In genomic region chr4:100037868-100038267, GRCm38 (mm10) we compare ENCODE assay signal across 22 mouse cellular contexts. TPM values are rescaled to one million over a fixed set of nuclear protein-coding genes. Genes with fewer than 3 reads are reported as not detected.
DNase-seq lines count a peak whose midpoint lies in the region.
"Had no signal": no experiment of that assay in that cellular context is flagged by ENCODE, and none has a peak within 500 bp of the region (broad histone marks: within the 10 kb centered on the region; RNA-seq: fewer than 3 reads in every experiment).

No protein-coding gene starts in this region.

- no peaks in the 10 kb centered on the region for H3K36me3 ChIP-seq in embryonic facial prominence, embryonic 10.5 days (replicated peaks)
- H3K36me3 ChIP-seq: embryonic facial prominence, embryonic 12.5 days; embryonic facial prominence, embryonic 15.5 days; heart, embryonic 13.5 days had no signal

- WGBS in embryonic facial prominence, embryonic 10.5 days = 79% methylated on average over 3 of the region's 3 CpGs

- H3K27ac ChIP-seq in embryonic facial prominence, embryonic 10.5 days (replicated peaks) = peak overlapping the region; percentile 61; the same call in 1 of the 2 replicates
- H3K27ac ChIP-seq: embryonic facial prominence, embryonic 12.5 days; embryonic facial prominence, embryonic 15.5 days; gastrocnemius, adult 2 months; heart, embryonic 13.5 days; hindbrain, embryonic 14.5 days; hindbrain, postnatal 0 days had no signal

- peak; percentile 10 to 23 for DNase-seq in adrenal gland, postnatal 36 days
- DNase-seq in adrenal gland, postnatal 14 days = no peak
- peak; percentile 39 for DNase-seq in testis, postnatal 10 days (ENCODE audit: low spot score)
- DNase-seq in testis, postnatal 14 days (ENCODE audit: low spot score) = no peak
- no peak for DNase-seq in embryonic facial prominence, embryonic 10.5 days (ENCODE audit: low spot score)
- no peak for DNase-seq in spleen, adult 12 weeks (ENCODE audit: low spot score)
- DNase-seq: adrenal gland, adult 8-10 months; cerebellum, adult 18-20 months; cerebellum, adult 9-10 months; cerebellum, postnatal 14 days; forebrain, postnatal 0 days; gastrocnemius, adult 2 months; gastrocnemius, postnatal 14 days; heart, adult 18-20 months; heart, postnatal 4 days had no signal

- peaks cover 38% of the 10 kb centered on the region for H3K4me1 ChIP-seq in embryonic facial prominence, embryonic 10.5 days

- no peak overlapping the region for H3K4me3 ChIP-seq in embryonic facial prominence, embryonic 10.5 days
- H3K4me3 ChIP-seq: embryonic facial prominence, embryonic 12.5 days; embryonic facial prominence, embryonic 15.5 days; gastrocnemius, adult 2 months; heart, embryonic 13.5 days had no signal

- H3K9me3 ChIP-seq in embryonic facial prominence, embryonic 10.5 days = no peaks in the 10 kb centered on the region
- H3K9me3 ChIP-seq: embryonic facial prominence, embryonic 12.5 days; embryonic facial prominence, embryonic 15.5 days; heart, embryonic 13.5 days had no signal

- no peaks in the 10 kb centered on the region for H3K27me3 ChIP-seq in embryonic facial prominence, embryonic 10.5 days (replicated peaks; ENCODE audit: low read depth, poor library complexity, severe bottlenecking)
- H3K27me3 ChIP-seq: embryonic facial prominence, embryonic 12.5 days; embryonic facial prominence, embryonic 15.5 days; heart, embryonic 13.5 days; Patski had no signal

RNA-seq across cellular contexts. Expression of gene Ror1, which starts 57.7 kb away (rescaled TPM):
- 1 to 10 TPM; 4.8 to 6.8 TPM for total RNA-seq in adrenal gland, postnatal 36 days (2021)
- total RNA-seq in adrenal gland, postnatal 14 days (2021) = 4.6 and 5.5 TPM in 2 replicates
- polyA plus RNA-seq in embryonic facial prominence, embryonic 10.5 days (2016; fragmentation: Nextera tagmentation; extraction: Ambion mirVana) = 11.4 and 12.0 TPM in 2 replicates
- polyA plus RNA-seq: inflammation-experienced regulatory T-cells, adult 6 months had no signal

Comparison
In these comparisons a context has a peak if more than half of its experiments do, and no peak if none do; other contexts are left out.
1. DNase-seq: peak in adrenal gland, postnatal 36 days (2 of 2) and testis, postnatal 10 days (single experiment); none in adrenal gland, postnatal 14 days (single experiment), testis, postnatal 14 days (single experiment), embryonic facial prominence, embryonic 10.5 days (single experiment) and spleen, adult 12 weeks (single experiment).